Mouse (Mus musculus): ENCODE data around the gene H2afx. TPM values are rescaled to one million over a fixed set of nuclear protein-coding genes. Genes with fewer than 3 reads are reported as not detected.

Gene H2afx
- total and polyA plus RNA-seq, 3 experiments = 36.3 to 488 (median 56.6) TPM

DNA sequence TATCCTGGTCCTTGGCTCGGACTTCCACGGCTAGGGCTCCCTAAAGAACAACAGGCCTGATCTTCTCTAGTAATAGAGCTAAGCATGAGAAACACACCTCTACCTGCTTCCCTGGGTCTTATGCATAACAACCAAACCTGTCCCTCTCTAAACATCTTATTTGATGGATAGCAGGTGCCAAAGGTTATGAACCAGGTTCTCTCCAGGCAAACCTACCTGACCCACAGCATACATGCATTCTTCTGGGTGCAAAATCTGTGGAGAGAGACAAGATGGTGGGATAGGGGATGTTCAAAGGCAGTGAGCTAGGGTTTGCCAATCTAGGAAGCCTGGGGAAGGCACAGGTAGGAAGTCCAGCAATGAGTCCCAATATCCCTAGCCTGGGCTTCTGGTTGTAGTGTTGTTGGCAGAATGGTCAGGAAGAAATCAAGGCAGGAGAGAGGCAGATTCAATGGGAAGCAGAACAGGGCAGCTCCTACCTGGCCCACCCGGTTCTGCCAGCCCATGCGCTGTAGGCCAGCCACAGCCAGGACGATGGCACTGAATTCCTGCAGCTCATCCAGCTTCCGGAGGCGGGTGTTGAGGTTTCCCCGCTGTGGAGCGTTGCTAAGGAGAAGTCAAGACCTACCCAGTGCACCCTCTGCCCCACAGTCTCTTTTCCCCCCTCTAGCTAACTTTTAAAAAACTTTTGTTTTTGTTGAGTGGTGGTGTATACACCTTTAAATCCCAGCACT lies 3.1 kb downstream of the H2afx start:
- Histone ChIP-seq H3K27me3 (replicated peaks) (no peaks in the 10 kb centered on the region), H3K36me3 (replicated peaks in 1 of 2; ENCODE audit: control insufficient read depth in 1 of 2, insufficient read depth in 1 of 2, low read length in 1 of 2) (peaks cover 47 to 63% of the 10 kb centered on the region in 2 experiments), H3K79me2 (replicated peaks; ENCODE audit: control insufficient read depth, extremely low read depth, insufficient read depth, poor library complexity, severe bottlenecking) (peaks cover 34% of the 10 kb centered on the region), H3K27ac (ENCODE audit: insufficient read depth, low read depth) (no peak overlapping the region), H3K4me3 (replicated peaks in 1 of 3; ENCODE audit: low read depth in 2 of 3, low read length in 2 of 3, poor library complexity in 1 of 3) (no peak overlapping the region), H3K9me3 (replicated peaks; ENCODE audit: low read length) (peaks cover 2% of the 10 kb centered on the region), H3K4me2 (ENCODE audit: insufficient read depth, low read depth, poor library complexity, severe bottlenecking) (0 out of 2 replicates have a peak overlapping the region, but pooled peaks have one; percentile 76), H3K4me1 (ENCODE audit: control insufficient read depth in 1 of 2, insufficient read depth in 2 of 2) (peaks cover 14 to 38% of the 10 kb centered on the region in 2 experiments; a peak in 2 of 4 replicates), H3K9ac (ENCODE audit: insufficient read depth, low read depth) (peak overlapping the region; percentile 96; the same call in 1 of the 2 replicates)
- peak; percentile 31 for DNase-seq (ENCODE audit: extremely low read depth)
- dilution Hi-C loops (cut with MboI; ENCODE audit: extremely low pct_ligation_motif_present, extremely low pct_unique_long_range_greater_than_20kb, low sequenced_read_pairs) = no loop called here
- in situ Hi-C loops (cut with MboI; ENCODE audit: low pct_ligation_motif_present, low pct_unique_long_range_greater_than_20kb, low sequenced_read_pairs) = no loop called here
- TF ChIP-seq USF1 (IDR thresholded peaks at IDR 0.05; ENCODE audit: low read depth, low read length) = no peak
- no peak for TF ChIP-seq E2F4 (IDR thresholded peaks at IDR 0.05; ENCODE audit: insufficient replicate concordance, low read depth, low read length)
- TF ChIP-seq KAT2A (IDR thresholded peaks at IDR 0.05; ENCODE audit: insufficient replicate concordance, low read length) = no peak
- TF ChIP-seq TBP (conservative IDR thresholded peaks at IDR 0.05; ENCODE audit: low read depth, low read length) = no peak
- TF ChIP-seq POLR2A (IDR thresholded peaks at IDR 0.05; ENCODE audit: low read depth, low read length) = peak; percentile 39; the same call in 1 of the 2 replicates
- peak; percentile 68; the same call in 1 of the 2 replicates for TF ChIP-seq POLR2AphosphoS2 (IDR thresholded peaks at IDR 0.05; ENCODE audit: low read depth, low read length)
- TF ChIP-seq ZC3H11A (IDR thresholded peaks at IDR 0.05; ENCODE audit: low read depth, low read length) = no peak
- TF ChIP-seq MXI1 (IDR thresholded peaks at IDR 0.05; ENCODE audit: low read depth, low read length) = no peak
- no peak for TF ChIP-seq TCF12 (IDR thresholded peaks at IDR 0.05; ENCODE audit: low read depth, low read length)
- TF ChIP-seq MAFK (IDR thresholded peaks at IDR 0.05; ENCODE audit: insufficient replicate concordance, low read length) = no peak
- no peak for TF ChIP-seq EP300 (IDR thresholded peaks at IDR 0.05; ENCODE audit: low read length)
- no peak for TF ChIP-seq RCOR1 (conservative IDR thresholded peaks at IDR 0.05; ENCODE audit: low read depth, low read length)
- peak; percentile 42; the same call in 1 of the 2 replicates for TF ChIP-seq ZMIZ1 (IDR thresholded peaks at IDR 0.05; ENCODE audit: low read depth, low read length)
- TF ChIP-seq GABPA (IDR thresholded peaks at IDR 0.05; ENCODE audit: insufficient replicate concordance, low read depth, low read length) = no peak
- TF ChIP-seq HCFC1 (IDR thresholded peaks at IDR 0.05; ENCODE audit: low read depth, low read length) = no peak
- TF ChIP-seq CHD2 (IDR thresholded peaks at IDR 0.05; ENCODE audit: low read length) = no peak
- TF ChIP-seq MYC (IDR thresholded peaks at IDR 0.05; ENCODE audit: low read depth, low read length) = no peak
- TF ChIP-seq UBTF (IDR thresholded peaks at IDR 0.05; ENCODE audit: low read depth, low read length) = no peak
- TF ChIP-seq JUN (IDR thresholded peaks at IDR 0.05; ENCODE audit: insufficient read depth, low read depth, low read length) = no peak
- TF ChIP-seq IRF4 (IDR thresholded peaks at IDR 0.05; ENCODE audit: low read depth, low read length) = no peak
- no peak for TF ChIP-seq USF2 (conservative IDR thresholded peaks at IDR 0.05; ENCODE audit: low read depth, low read length)
- no peak for TF ChIP-seq SIN3A (IDR thresholded peaks at IDR 0.05; ENCODE audit: low read length)
- TF ChIP-seq RAD21 (IDR thresholded peaks at IDR 0.05; ENCODE audit: low read depth, low read length) = no peak
- no peak for TF ChIP-seq NRF1 (IDR thresholded peaks at IDR 0.05; ENCODE audit: low read depth, low read length)

Measured in CH12.LX (cell line).